Comparison of ENCODE assay signal across 8 mouse cellular contexts in the genomic region with DNA sequence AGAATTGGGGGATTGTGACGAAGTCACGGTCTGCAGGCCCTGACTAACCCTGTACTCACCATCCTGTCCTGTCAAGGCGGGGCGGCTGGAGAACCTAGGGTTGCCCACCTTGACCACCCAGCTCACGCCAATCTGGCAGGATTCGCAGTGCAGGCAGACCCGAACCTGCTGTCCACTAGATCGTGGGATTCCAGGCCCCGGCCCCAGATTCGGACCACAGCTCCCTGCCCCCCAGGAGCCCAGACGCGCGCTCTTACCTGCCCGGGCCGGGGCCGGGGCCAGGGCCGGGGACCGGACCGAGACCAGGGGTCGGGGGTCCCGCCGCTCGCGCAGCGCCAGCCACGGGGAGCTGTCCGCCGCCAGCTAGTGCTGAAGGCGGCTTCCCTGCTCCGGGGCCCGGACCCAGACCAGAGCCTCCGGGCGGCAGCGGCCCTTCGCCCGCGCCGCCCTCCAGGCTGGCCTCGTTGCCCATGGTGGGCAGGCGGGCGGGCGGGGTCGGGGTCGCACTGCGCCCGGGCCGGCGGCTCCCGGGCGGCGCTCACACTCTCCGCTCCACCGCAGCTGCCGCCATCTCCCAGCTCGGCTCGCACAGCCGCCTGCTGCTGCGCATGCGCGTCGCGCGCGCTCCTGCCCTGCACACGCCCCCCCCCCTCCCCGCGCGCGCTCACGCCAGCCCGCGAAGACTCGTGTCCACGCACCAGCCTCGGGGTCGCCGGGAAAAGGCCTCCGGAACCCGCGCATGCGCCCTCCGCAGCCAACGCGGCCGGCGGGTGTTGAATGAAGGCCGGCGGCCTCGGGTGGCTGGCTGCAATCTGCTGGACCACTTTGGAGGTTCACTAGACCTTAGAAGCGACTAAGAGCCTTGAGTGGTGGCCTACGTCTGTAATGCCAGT. TPM values are rescaled to one million over a fixed set of nuclear protein-coding genes. Genes with fewer than 3 reads are reported as not detected.
DNase-seq lines count a peak whose midpoint lies in the region; ATAC-seq and TF ChIP-seq lines count a peak whose summit lies in the region.

A gene (minus strand): TSS at position 598 of the 893 bp plus-strand sequence.

- peak within 1 kb of the TSS; percentile 50 for H3K4me3 ChIP-seq in ES-Bruce4 (ENCODE audit: low read depth, low read length)
- H3K4me3 ChIP-seq in embryonic facial prominence, embryonic 15.5 days (replicated peaks), result peak within 1 kb of the TSS; percentile 52
- H3K4me3 ChIP-seq in heart, postnatal 0 days (ENCODE audit: low read depth, low read length), result peak within 1 kb of the TSS; percentile 57
- H3K4me3 ChIP-seq in layer of hippocampus, adult 2 months, result peak within 1 kb of the TSS; percentile 81
- peak within 1 kb of the TSS; percentile 57 for H3K4me3 ChIP-seq in liver, postnatal 0 days (ENCODE audit: low read depth, low read length)
- peak within 1 kb of the TSS; percentile 82 for H3K4me3 ChIP-seq in neural tube, embryonic 15.5 days (replicated peaks)

- peak; percentile 95 for DNase-seq in brain, embryonic 14.5 days (ENCODE audit: low read depth)
- DNase-seq in heart, postnatal 0 days (ENCODE audit: low spot score), result no peak
- DNase-seq in layer of hippocampus, adult 2 months (ENCODE audit: low spot score in 2 of 2), result peak; percentile 69 to 79
- DNase-seq in liver, postnatal 0 days, result peak; percentile 61
- DNase-seq in thymus, postnatal 0 days (ENCODE audit: low spot score), result peak; percentile 52

- no peaks in the 10 kb centered on the region for H3K9me3 ChIP-seq in ES-Bruce4 (replicated peaks; ENCODE audit: control insufficient read depth, insufficient read depth, low read length, poor library complexity, severe bottlenecking)
- no peaks in the 10 kb centered on the region for H3K9me3 ChIP-seq in embryonic facial prominence, embryonic 15.5 days (replicated peaks)
- H3K9me3 ChIP-seq in heart, postnatal 0 days (replicated peaks; ENCODE audit: control insufficient read depth, low read length), result no peaks in the 10 kb centered on the region
- H3K9me3 ChIP-seq in liver, postnatal 0 days (ENCODE audit: low read length), result no peaks in the 10 kb centered on the region
- H3K9me3 ChIP-seq in neural tube, embryonic 15.5 days (replicated peaks), result no peaks in the 10 kb centered on the region

- no peak within 1 kb of the TSS for H3K27ac ChIP-seq in ES-Bruce4 (ENCODE audit: insufficient read depth, low read length)
- no peak within 1 kb of the TSS for H3K27ac ChIP-seq in embryonic facial prominence, embryonic 15.5 days (replicated peaks)
- H3K27ac ChIP-seq in heart, postnatal 0 days (ENCODE audit: low read depth), result no peak within 1 kb of the TSS
- peak within 1 kb of the TSS; percentile 96 for H3K27ac ChIP-seq in layer of hippocampus, adult 2 months
- H3K27ac ChIP-seq in liver, postnatal 0 days (ENCODE audit: low read depth), result no peak within 1 kb of the TSS
- H3K27ac ChIP-seq in neural tube, embryonic 15.5 days (replicated peaks), result peak within 1 kb of the TSS; percentile 81

- no peaks in the 10 kb centered on the region for H3K36me3 ChIP-seq in ES-Bruce4 (ENCODE audit: control insufficient read depth, insufficient read depth, low read length, poor library complexity, severe bottlenecking)
- no peaks in the 10 kb centered on the region for H3K36me3 ChIP-seq in embryonic facial prominence, embryonic 15.5 days
- no peaks in the 10 kb centered on the region for H3K36me3 ChIP-seq in heart, postnatal 0 days (replicated peaks; ENCODE audit: control insufficient read depth, insufficient read depth, low read length)
- no peaks in the 10 kb centered on the region for H3K36me3 ChIP-seq in liver, postnatal 0 days (replicated peaks; ENCODE audit: insufficient read depth, low read length)
- 0 out of 2 replicates have a peak, but pooled peaks cover 6% of the 10 kb centered on the region for H3K36me3 ChIP-seq in neural tube, embryonic 15.5 days

- no peak for TF ChIP-seq POLR2A in ES-Bruce4 (IDR thresholded peaks at IDR 0.05; ENCODE audit: insufficient read depth, low read length)
- TF ChIP-seq POLR2A in brain, embryonic 14.5 days (IDR thresholded peaks at IDR 0.05; ENCODE audit: borderline replicate concordance, extremely low read depth, insufficient read depth, insufficient read length, poor library complexity, severe bottlenecking), result peak; percentile 90

- ATAC-seq in embryonic facial prominence, embryonic 15.5 days (ENCODE audit: insufficient number of reproducible peaks, low FRiP score, low TSS enrichment, low read depth), result peak; percentile 58; the same call in 1 of the 2 replicates
- peak; percentile 62 for ATAC-seq in heart, postnatal 0 days (ENCODE audit: insufficient read depth, low read depth)
- peak; percentile 27; the same call in 1 of the 2 replicates for ATAC-seq in liver, postnatal 0 days
- ATAC-seq in neural tube, embryonic 15.5 days (ENCODE audit: low FRiP score), result peak; percentile 85

- no peaks in the 10 kb centered on the region for H3K4me1 ChIP-seq in ES-Bruce4 (ENCODE audit: control insufficient read depth, insufficient read depth, low read length)
- H3K4me1 ChIP-seq in embryonic facial prominence, embryonic 15.5 days, result peaks cover 5% of the 10 kb centered on the region
- no peaks in the 10 kb centered on the region for H3K4me1 ChIP-seq in heart, postnatal 0 days (ENCODE audit: control insufficient read depth, insufficient read depth)
- peaks cover 7% of the 10 kb centered on the region for H3K4me1 ChIP-seq in liver, postnatal 0 days (ENCODE audit: insufficient read depth)
- peaks cover 28% of the 10 kb centered on the region for H3K4me1 ChIP-seq in neural tube, embryonic 15.5 days

- no peak for TF ChIP-seq EP300 in ES-Bruce4 (IDR thresholded peaks at IDR 0.05; ENCODE audit: insufficient read depth, low read depth, low read length)
- TF ChIP-seq EP300 in heart, postnatal 0 days (IDR thresholded peaks at IDR 0.05; ENCODE audit: low read depth), result no peak
- no peak for TF ChIP-seq EP300 in liver, postnatal 0 days (IDR thresholded peaks at IDR 0.05; ENCODE audit: low read depth)

- 2% methylated on average over 73 of the region's 91 CpGs for WGBS in embryonic facial prominence, embryonic 15.5 days
- WGBS in heart, postnatal 0 days, result 2% methylated on average over 67 of the region's 91 CpGs
- WGBS in liver, postnatal 0 days (ENCODE audit: insufficient replicate concordance), result 2% methylated on average over 68 of the region's 91 CpGs
- 1% methylated on average over 66 of the region's 91 CpGs for WGBS in neural tube, embryonic 15.5 days

- H3K9ac ChIP-seq in ES-Bruce4 (ENCODE audit: low read depth, poor library complexity, severe bottlenecking), result peak within 1 kb of the TSS; percentile 44
- no peak within 1 kb of the TSS for H3K9ac ChIP-seq in embryonic facial prominence, embryonic 15.5 days
- H3K9ac ChIP-seq in heart, postnatal 0 days (replicated peaks; ENCODE audit: low read depth, low read length), result no peak within 1 kb of the TSS
- H3K9ac ChIP-seq in liver, postnatal 0 days (replicated peaks), result no peak within 1 kb of the TSS
- H3K9ac ChIP-seq in neural tube, embryonic 15.5 days (replicated peaks), result peak within 1 kb of the TSS; percentile 90

- peak within 1 kb of the TSS; percentile 85 for H3K4me2 ChIP-seq in embryonic facial prominence, embryonic 15.5 days (replicated peaks)
- H3K4me2 ChIP-seq in heart, postnatal 0 days (ENCODE audit: low read depth, low read length), result peak within 1 kb of the TSS; percentile 96
- H3K4me2 ChIP-seq in liver, postnatal 0 days (ENCODE audit: low read depth, low read length), result peak within 1 kb of the TSS; percentile 93
- peak within 1 kb of the TSS; percentile 71 for H3K4me2 ChIP-seq in neural tube, embryonic 15.5 days

- TF ChIP-seq CTCF in ES-Bruce4 (IDR thresholded peaks at IDR 0.05; ENCODE audit: low read depth, low read length), result no peak
- no peak for TF ChIP-seq CTCF in brain, embryonic 14.5 days (IDR thresholded peaks at IDR 0.05; ENCODE audit: borderline replicate concordance, extremely low read depth, insufficient read depth, insufficient read length)
- no peak for TF ChIP-seq CTCF in heart, postnatal 0 days (IDR thresholded peaks at IDR 0.05; ENCODE audit: low read depth)
- no peak for TF ChIP-seq CTCF in layer of hippocampus, adult 2 months (conservative IDR thresholded peaks at IDR 0.05)
- TF ChIP-seq CTCF in liver, postnatal 0 days (IDR thresholded peaks at IDR 0.05; ENCODE audit: low read depth), result no peak

- no peaks in the 10 kb centered on the region for H3K27me3 ChIP-seq in ES-Bruce4 (ENCODE audit: control insufficient read depth, insufficient read depth, low read length, poor library complexity, severe bottlenecking)
- H3K27me3 ChIP-seq in embryonic facial prominence, embryonic 15.5 days, result peaks cover 36% of the 10 kb centered on the region
- H3K27me3 ChIP-seq in heart, postnatal 0 days (ENCODE audit: control insufficient read depth, insufficient read depth, low read length), result peaks cover 37% of the 10 kb centered on the region
- peaks cover 39% of the 10 kb centered on the region for H3K27me3 ChIP-seq in liver, postnatal 0 days (ENCODE audit: insufficient read depth, low read length)
- no peaks in the 10 kb centered on the region for H3K27me3 ChIP-seq in neural tube, embryonic 15.5 days (replicated peaks)

RNA-seq across cellular contexts. Expression of the gene that starts here (rescaled TPM):
- 0.43 and 0.62 TPM in 2 replicates for polyA plus RNA-seq in ES-Bruce4 (2011; ENCODE audit: insufficient read depth, insufficient read length, low read depth, missing spikeins)
- polyA plus RNA-seq in brain, embryonic 14.5 days (2012; rRNA removed), result 18.7 and 40.0 TPM in 2 replicates
- polyA plus RNA-seq in embryonic facial prominence, embryonic 15.5 days (2015; fragmentation: Nextera tagmentation; extraction: Ambion mirVana), result 1.0 and 1.3 TPM in 2 replicates
- total RNA-seq in heart, postnatal 0 days (2014; rRNA removed; ENCODE audit: low replicate concordance), result 0.42 TPM in 1 of 2 replicates, not detected in the other
- 0.01 and 0.03 TPM in 2 replicates for polyA plus RNA-seq in heart, postnatal 0 days (2015; fragmentation: Nextera tagmentation; extraction: Ambion mirVana)
- total RNA-seq in layer of hippocampus, adult 2 months (2021), result 100 to 1,000 TPM; 236 to 246 TPM
- polyA plus RNA-seq in liver, postnatal 0 days (2015; fragmentation: Nextera tagmentation; extraction: Ambion mirVana), result 0.58 and 0.59 TPM in 2 replicates
- polyA plus RNA-seq in neural tube, embryonic 15.5 days (2015; fragmentation: Nextera tagmentation; extraction: Ambion mirVana), result 8.8 and 9.7 TPM in 2 replicates
- polyA plus RNA-seq in thymus, postnatal 0 days (2015; fragmentation: Nextera tagmentation; extraction: Ambion mirVana), result 1.9 and 2.0 TPM in 2 replicates

Comparison
In these comparisons a context has a peak if more than half of its experiments do, and no peak if none do; other contexts are left out.
1. RNA of the gene that starts here (total RNA-seq): 236 to 246 TPM in layer of hippocampus, adult 2 months; 0.42 TPM in heart, postnatal 0 days; every median in the first group is over 100 times any median in the second.
2. Peak in ATAC-seq, H3K4me3 ChIP-seq and H3K4me2 ChIP-seq in heart, postnatal 0 days; RNA of the gene not detected or under 1 TPM.
3. Peak in DNase-seq, ATAC-seq, H3K4me3 ChIP-seq and H3K4me2 ChIP-seq in liver, postnatal 0 days; RNA of the gene not detected or under 1 TPM.
4. H3K27ac ChIP-seq: peak in layer of hippocampus, adult 2 months (single experiment) and neural tube, embryonic 15.5 days (single experiment); none in ES-Bruce4 (single experiment), embryonic facial prominence, embryonic 15.5 days (single experiment), heart, postnatal 0 days (single experiment) and liver, postnatal 0 days (single experiment).
5. H3K9ac ChIP-seq: peak in ES-Bruce4 (single experiment) and neural tube, embryonic 15.5 days (single experiment); none in embryonic facial prominence, embryonic 15.5 days (single experiment), heart, postnatal 0 days (single experiment) and liver, postnatal 0 days (single experiment).
6. ATAC-seq: peak in every context shown above with its lines; median percentile 85 in neural tube, embryonic 15.5 days; 62 in heart, postnatal 0 days; 58 in embryonic facial prominence, embryonic 15.5 days; 27 in liver, postnatal 0 days.
7. Peak in every context shown above with its lines, with median percentiles within 50 percentile points of each other: H3K4me3 ChIP-seq and H3K4me2 ChIP-seq.